Mouse (Mus musculus): ENCODE data around the gene Timm29.

- TF ChIP-seq CTCF (IDR thresholded peaks at IDR 0.05; ENCODE audit: extremely low read depth, insufficient read length, insufficient replicate concordance, low read depth, low read length) = no peak
- no peak; the same call in 1 of the 2 replicates for TF ChIP-seq POLR2A (IDR thresholded peaks at IDR 0.05; ENCODE audit: low read depth, low read length)
These were observed 23.8 kb downstream of the Timm29 start for GRCm38 (mm10) chr9:21616232-21616781.

Measured in small intestine, adult 2 months (tissue).